Mouse (Mus musculus): ENCODE measurements around the gene Morc2a.

DNA sequence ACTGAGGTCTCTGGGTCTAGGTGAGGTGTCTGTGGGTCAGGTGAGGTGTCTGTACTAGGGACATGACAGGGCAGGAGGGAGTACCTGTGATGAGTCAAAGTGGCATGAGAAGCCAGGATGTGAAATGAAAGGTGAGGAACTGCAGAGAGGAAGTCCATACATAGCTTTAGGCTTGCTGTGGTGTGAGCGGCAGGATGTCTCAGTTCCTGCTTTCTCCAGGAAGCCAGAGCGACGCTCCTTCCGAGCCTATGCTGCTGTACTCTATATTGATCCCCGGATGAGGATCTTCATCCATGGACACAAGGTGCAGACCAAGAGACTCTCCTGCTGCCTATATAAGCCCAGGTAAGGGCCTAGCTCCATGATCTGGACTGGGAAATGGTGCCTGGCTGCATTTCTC lies 27.4 kb downstream of the Morc2a start:
- TF ChIP-seq POLR2A (IDR thresholded peaks at IDR 0.05; ENCODE audit: control insufficient read depth, low read depth, low read length) (no peak), CTCF (IDR thresholded peaks at IDR 0.05; ENCODE audit: control insufficient read depth, insufficient read depth, insufficient replicate concordance, low read depth, low read length) (no peak)

All from testis, adult 2 months (tissue).